Mouse (Mus musculus): ENCODE measurements around the gene Zfp2.

GRCm38 (mm10) chr11:50850177-50850735 is 65.7 kb downstream of the Zfp2 start, which contains the start of gene Grm6:
- TF ChIP-seq CTCF (IDR thresholded peaks at IDR 0.05; ENCODE audit: borderline replicate concordance, control insufficient read depth, extremely low read depth, insufficient read depth, low read length, poor library complexity), result no peak
- TF ChIP-seq POLR2A (IDR thresholded peaks at IDR 0.05; ENCODE audit: control insufficient read depth, extremely low read depth, insufficient read depth, low read length, poor library complexity), result no peak
